Mouse (Mus musculus): ENCODE measurements at regions not wholly inside any gene's neighbourhood (a gene's known extent, or its start where the extent isn't known, plus 50 kb on each side); places are given as distances from the start of the nearest gene placed in this dataset.
"Not testable (repeated sequence)": the region's sequence is repeated elsewhere in the genome, so short reads cannot be mapped to it uniquely, and the experiment has no call there.

GRCm38 (mm10) chr8:8847579-8847978 is 157.3 kb upstream of the Arglu1 start:
- Histone ChIP-seq H3K27me3 (ENCODE audit: insufficient read depth, low read length) (no peaks in the 10 kb centered on the region), H3K9ac (no peak overlapping the region), H3K27ac (ENCODE audit: low read depth, low read length) (no peak overlapping the region), H3K4me1 (ENCODE audit: insufficient read depth) (no peaks in the 10 kb centered on the region), H3K36me3 (ENCODE audit: insufficient read depth) (no peaks in the 10 kb centered on the region), H3K9me3 (ENCODE audit: low read length) (no peaks in the 10 kb centered on the region), H3K4me2 (ENCODE audit: low read depth) (no peak overlapping the region), H3K4me3 (ENCODE audit: low read depth, low read length) (no peak overlapping the region)
- 90% methylated on average over 10 of the region's 10 CpGs for WGBS
- ATAC-seq (no peak), DNase-seq (no peak)
- TF ChIP-seq CTCF (IDR thresholded peaks at IDR 0.05; ENCODE audit: low read depth) = no peak

- no peak for TF ChIP-seq CTCF (IDR thresholded peaks at IDR 0.05; ENCODE audit: low read depth)
- Histone ChIP-seq H3K36me3 (ENCODE audit: insufficient read depth) (no peaks in the 10 kb centered on the region), H3K4me2 (ENCODE audit: low read depth) (no peak overlapping the region), H3K27ac (ENCODE audit: low read depth, low read length) (no peak overlapping the region), H3K4me1 (ENCODE audit: insufficient read depth) (no peaks in the 10 kb centered on the region), H3K9me3 (ENCODE audit: low read length) (no peaks in the 10 kb centered on the region), H3K27me3 (ENCODE audit: insufficient read depth, low read length) (no peaks in the 10 kb centered on the region), H3K4me3 (ENCODE audit: low read depth, low read length) (no peak overlapping the region), H3K9ac (no peak overlapping the region)
- DNase-seq (no peak), ATAC-seq (no peak)
- WGBS = 58% methylated on average over 2 of the region's 2 CpGs
Measured at GRCm38 (mm10) chr8:8842326-8842725, 152.0 kb upstream of the Arglu1 start.

GRCm38 (mm10) chr8:8836166-8836565 is 145.8 kb upstream of the Arglu1 start:
- H3K4me3 ChIP-seq (ENCODE audit: low read depth, low read length); DNase-seq; H3K27me3 ChIP-seq (ENCODE audit: insufficient read depth, low read length); ATAC-seq; H3K9ac ChIP-seq; H3K4me2 ChIP-seq (ENCODE audit: low read depth); H3K9me3 ChIP-seq (ENCODE audit: low read length); H3K27ac ChIP-seq (ENCODE audit: low read depth, low read length); H3K36me3 ChIP-seq (ENCODE audit: insufficient read depth); H3K4me1 ChIP-seq (ENCODE audit: insufficient read depth): not testable (repeated sequence)
- 80% methylated on average over 11 of the region's 11 CpGs for WGBS

GRCm38 (mm10) chr8:8831306-8831705 is 141.0 kb upstream of the Arglu1 start:
- H3K9me3 ChIP-seq (ENCODE audit: low read length) = no peaks in the 10 kb centered on the region
- DNase-seq (no peak), ATAC-seq (no peak)
- H3K36me3 ChIP-seq (ENCODE audit: insufficient read depth) = no peaks in the 10 kb centered on the region
- H3K27ac ChIP-seq (ENCODE audit: low read depth, low read length) = no peak overlapping the region
- WGBS = 77% methylated on average over 6 of the region's 6 CpGs
- H3K4me2 ChIP-seq (ENCODE audit: low read depth) = no peak overlapping the region
- no peak overlapping the region for H3K9ac ChIP-seq
- TF ChIP-seq CTCF (IDR thresholded peaks at IDR 0.05; ENCODE audit: low read depth) = no peak
- H3K4me1 ChIP-seq (ENCODE audit: insufficient read depth) = no peaks in the 10 kb centered on the region
- no peak overlapping the region for H3K4me3 ChIP-seq (ENCODE audit: low read depth, low read length)
- H3K27me3 ChIP-seq (ENCODE audit: insufficient read depth, low read length) = no peaks in the 10 kb centered on the region

GRCm38 (mm10) chr8:8829230-8829629 is 138.9 kb upstream of the Arglu1 start:
- H3K36me3 ChIP-seq (ENCODE audit: insufficient read depth) = no peaks in the 10 kb centered on the region
- DNase-seq (no peak), ATAC-seq (no peak)
- no peaks in the 10 kb centered on the region for H3K9me3 ChIP-seq (ENCODE audit: low read length)
- no peak overlapping the region for H3K9ac ChIP-seq
- H3K4me3 ChIP-seq (ENCODE audit: low read depth, low read length) = no peak overlapping the region
- 37% methylated on average over 14 of the region's 14 CpGs for WGBS
- TF ChIP-seq CTCF (IDR thresholded peaks at IDR 0.05; ENCODE audit: low read depth) = no peak
- no peaks in the 10 kb centered on the region for H3K4me1 ChIP-seq (ENCODE audit: insufficient read depth)
- no peak overlapping the region for H3K4me2 ChIP-seq (ENCODE audit: low read depth)
- H3K27ac ChIP-seq (ENCODE audit: low read depth, low read length) = no peak overlapping the region
- H3K27me3 ChIP-seq (ENCODE audit: insufficient read depth, low read length) = no peaks in the 10 kb centered on the region

- DNase-seq = no peak
- no peaks in the 10 kb centered on the region for H3K36me3 ChIP-seq (ENCODE audit: insufficient read depth)
- no peaks in the 10 kb centered on the region for H3K4me1 ChIP-seq (ENCODE audit: insufficient read depth)
- H3K4me2 ChIP-seq (ENCODE audit: low read depth) = no peak overlapping the region
- H3K27ac ChIP-seq (ENCODE audit: low read depth, low read length) = no peak overlapping the region
- H3K4me3 ChIP-seq (ENCODE audit: low read depth, low read length) = no peak overlapping the region
- no peak for ATAC-seq
- 77% methylated on average over 7 of the region's 7 CpGs for WGBS
- H3K9ac ChIP-seq = no peak overlapping the region
- no peak for TF ChIP-seq CTCF (IDR thresholded peaks at IDR 0.05; ENCODE audit: low read depth)
- H3K9me3 ChIP-seq (ENCODE audit: low read length) = no peaks in the 10 kb centered on the region
- H3K27me3 ChIP-seq (ENCODE audit: insufficient read depth, low read length) = no peaks in the 10 kb centered on the region
Measured at GRCm38 (mm10) chr8:8827555-8827954, 137.2 kb upstream of the Arglu1 start.

- TF ChIP-seq CTCF (IDR thresholded peaks at IDR 0.05; ENCODE audit: low read depth) = no peak
- H3K4me3 ChIP-seq (ENCODE audit: low read depth, low read length) = no peak overlapping the region
- H3K9ac ChIP-seq = no peak overlapping the region
- H3K4me1 ChIP-seq (ENCODE audit: insufficient read depth) = no peaks in the 10 kb centered on the region
- no peaks in the 10 kb centered on the region for H3K27me3 ChIP-seq (ENCODE audit: insufficient read depth, low read length)
- no peak overlapping the region for H3K27ac ChIP-seq (ENCODE audit: low read depth, low read length)
- no peak for ATAC-seq
- no peak for DNase-seq
- H3K4me2 ChIP-seq (ENCODE audit: low read depth) = no peak overlapping the region
- no peaks in the 10 kb centered on the region for H3K36me3 ChIP-seq (ENCODE audit: insufficient read depth)
- 49% methylated on average over 9 of the region's 9 CpGs for WGBS
- H3K9me3 ChIP-seq (ENCODE audit: low read length) = no peaks in the 10 kb centered on the region
Measured at GRCm38 (mm10) chr8:8826801-8827200, 136.5 kb upstream of the Arglu1 start.

- Histone ChIP-seq H3K9me3 (ENCODE audit: low read length) (no peaks in the 10 kb centered on the region), H3K4me2 (ENCODE audit: low read depth) (no peak overlapping the region), H3K4me3 (ENCODE audit: low read depth, low read length) (no peak overlapping the region), H3K27me3 (ENCODE audit: insufficient read depth, low read length) (no peaks in the 10 kb centered on the region), H3K27ac (ENCODE audit: low read depth, low read length) (no peak overlapping the region), H3K4me1 (ENCODE audit: insufficient read depth) (no peaks in the 10 kb centered on the region), H3K36me3 (ENCODE audit: insufficient read depth) (no peaks in the 10 kb centered on the region), H3K9ac (no peak overlapping the region)
- WGBS = 78% methylated on average over 5 of the region's 5 CpGs
- no peak for ATAC-seq
- DNase-seq = no peak
- no peak for TF ChIP-seq CTCF (IDR thresholded peaks at IDR 0.05; ENCODE audit: low read depth)
Measured at GRCm38 (mm10) chr8:8824886-8825285, 134.6 kb upstream of the Arglu1 start.

All from forebrain, postnatal 0 days (tissue).